Mouse (Mus musculus) erythroblast, embryonic 14.5 days (primary cell): ENCODE data around the gene Gm11060. TPM values are rescaled to one million over a fixed set of nuclear protein-coding genes. Genes with fewer than 3 reads are reported as not detected.

Experiments used
- H3K27me3 ChIP-seq: 2 replicates; pipeline ENCODE4 v1.6.1; 2012; ENCODE audit warnings: inconsistent platforms; ENCODE audit not compliant: control insufficient read depth
- H3K36me3 ChIP-seq: 2 replicates; pipeline ENCODE4 v1.6.1; 2012; ENCODE audit warnings: mild to moderate bottlenecking, inconsistent platforms; ENCODE audit not compliant: control insufficient read depth
- H3K4me1 ChIP-seq: 2 replicates; pipeline ENCODE4 v1.6.1; 2012; ENCODE audit warnings: inconsistent platforms; ENCODE audit not compliant: control insufficient read depth
- H3K4me3 ChIP-seq: replicated peaks from 2 replicates; pipeline ENCODE3; 2012; ENCODE audit warnings: moderate library complexity, mild to moderate bottlenecking, inconsistent platforms
- H3K9me3 ChIP-seq: 2 replicates; pipeline ENCODE4 v1.6.1; 2012; ENCODE audit warnings: low read length, inconsistent platforms, mixed read lengths; ENCODE audit not compliant: control insufficient read depth
- GATA1 ChIP-seq: IDR thresholded peaks from 2 replicates; pipeline ENCODE4 v1.6.1; 2012; ENCODE audit warnings: low read length, inconsistent platforms, mixed read lengths
- TAL1 ChIP-seq: IDR thresholded peaks from 3 replicates; pipeline ENCODE4 v1.6.1; 2012; ENCODE audit warnings: low read length, inconsistent platforms, mixed read lengths
- polyA plus RNA-seq: library from polyadenylated mRNA; stranded (reverse); fragments of >175 nt; gene quantifications from 2 replicates; pipeline ENCODE4 v1.2.3, GENCODE M21; 2012

The Gm11060 gene
- polyA plus RNA-seq, 1 experiment, result not detected

- no peak overlapping the region for H3K4me3 ChIP-seq
- TF ChIP-seq GATA1, result no peak
- no peak for TF ChIP-seq TAL1
- H3K36me3 ChIP-seq, result no peaks in the 10 kb centered on the region
- H3K27me3 ChIP-seq, result peaks cover 100% of the 10 kb centered on the region
- peaks cover under 1% of the 10 kb centered on the region; the same call in 1 of the 2 replicates for H3K4me1 ChIP-seq
- H3K9me3 ChIP-seq, result no peaks in the 10 kb centered on the region; the same call in 1 of the 2 replicates
These were observed 40.5 kb downstream of the Gm11060 start for GRCm38 (mm10) chr2:105132300-105132699.

GRCm38 (mm10) chr2:105132933-105133795 lies 41.3 kb downstream of the Gm11060 start:
- no peak for TF ChIP-seq TAL1
- TF ChIP-seq GATA1, result no peak
- Histone ChIP-seq H3K36me3 (no peaks in the 10 kb centered on the region), H3K9me3 (no peaks in the 10 kb centered on the region; the same call in 1 of the 2 replicates), H3K4me1 (no peaks in the 10 kb centered on the region), H3K27me3 (peaks cover 95% of the 10 kb centered on the region), H3K4me3 (no peak overlapping the region)

- no peaks in the 10 kb centered on the region for H3K4me1 ChIP-seq
- no peak overlapping the region for H3K4me3 ChIP-seq
- H3K9me3 ChIP-seq, result no peaks in the 10 kb centered on the region; the same call in 1 of the 2 replicates
- peaks cover 88% of the 10 kb centered on the region for H3K27me3 ChIP-seq
- H3K36me3 ChIP-seq, result no peaks in the 10 kb centered on the region
- TF ChIP-seq TAL1 (no peak), GATA1 (no peak)
These were observed 42.5 kb downstream of the Gm11060 start for GRCm38 (mm10) chr2:105134296-105134695.

- Histone ChIP-seq H3K27me3 (peaks cover 42% of the 10 kb centered on the region), H3K9me3 (no peaks in the 10 kb centered on the region), H3K4me1 (no peaks in the 10 kb centered on the region), H3K4me3 (no peak overlapping the region), H3K36me3 (no peaks in the 10 kb centered on the region)
- no peak for TF ChIP-seq TAL1
- no peak for TF ChIP-seq GATA1
These were observed 47.7 kb downstream of the Gm11060 start for GRCm38 (mm10) chr2:105139471-105139870.

GRCm38 (mm10) chr2:105141371-105141770 lies 49.6 kb downstream of the Gm11060 start:
- peaks cover 23% of the 10 kb centered on the region for H3K27me3 ChIP-seq
- TF ChIP-seq TAL1 (no peak), GATA1 (no peak)
- H3K9me3 ChIP-seq, result no peaks in the 10 kb centered on the region

More at GRCm38 (mm10) chr2:105141371-105141770, 49.6 kb downstream of the Gm11060 start:
- Histone ChIP-seq H3K4me1 (no peaks in the 10 kb centered on the region), H3K4me3 (no peak overlapping the region), H3K36me3 (no peaks in the 10 kb centered on the region)

Other genes with a start within 250 kb of the Gm11060 start
- not detected in 2 replicates for gene Prrg4, start 242.1 kb upstream of the Gm11060 start, polyA plus RNA-seq
- gene Ccdc73, start 224.2 kb upstream of the Gm11060 start, polyA plus RNA-seq, result not detected in 2 replicates
- 0.95 and 1.2 TPM in 2 replicates for gene Eif3m, start 74.9 kb upstream of the Gm11060 start, polyA plus RNA-seq
- not detected in 2 replicates for gene Wt1, start 34.5 kb downstream of the Gm11060 start, polyA plus RNA-seq
- gene Them7, start 132.3 kb downstream of the Gm11060 start, polyA plus RNA-seq, result not detected in 2 replicates